Mouse (Mus musculus): ENCODE measurements around the gene Sort1. TPM values are rescaled to one million over a fixed set of nuclear protein-coding genes. Genes with fewer than 3 reads are reported as not detected.

Gene Sort1
- polyA plus RNA-seq, 1 experiment from 2014 or later = 5.4 TPM

GRCm38 (mm10) chr3:108400442-108400841 is 116.6 kb downstream of the Sort1 start:
- Histone ChIP-seq H3K9ac (ENCODE audit: low read length) (no peak overlapping the region), H3K4me2 (ENCODE audit: low read depth, low read length) (no peak overlapping the region), H3K27me3 (ENCODE audit: control insufficient read depth, insufficient read depth, low read length) (no peaks in the 10 kb centered on the region), H3K9me3 (replicated peaks; ENCODE audit: control insufficient read depth, low read length) (no peaks in the 10 kb centered on the region), H3K4me1 (ENCODE audit: control insufficient read depth, insufficient read depth, low read length) (0 out of 2 replicates have a peak, but pooled peaks cover 2% of the 10 kb centered on the region), H3K4me3 (ENCODE audit: low read length) (no peak overlapping the region), H3K27ac (ENCODE audit: low read length) (no peak overlapping the region), H3K36me3 (ENCODE audit: control insufficient read depth, insufficient read depth) (no peaks in the 10 kb centered on the region)
- 67% methylated on average over 5 of the region's 5 CpGs for WGBS
- no peak for ATAC-seq (replicated peaks; ENCODE audit: extremely low read depth, insufficient read depth, low FRiP score)

GRCm38 (mm10) chr3:108401692-108402527 is 118.0 kb downstream of the Sort1 start:
- ATAC-seq (replicated peaks; ENCODE audit: extremely low read depth, insufficient read depth, low FRiP score) = peak; percentile 93
- no peak overlapping the region for H3K27ac ChIP-seq (ENCODE audit: low read length)
- 0 out of 2 replicates have a peak, but pooled peaks cover 2% of the 10 kb centered on the region for H3K4me1 ChIP-seq (ENCODE audit: control insufficient read depth, insufficient read depth, low read length)
- H3K9me3 ChIP-seq (replicated peaks; ENCODE audit: control insufficient read depth, low read length) = no peaks in the 10 kb centered on the region
- peak overlapping the region; percentile 48 for H3K4me2 ChIP-seq (ENCODE audit: low read depth, low read length)
- no peaks in the 10 kb centered on the region for H3K36me3 ChIP-seq (ENCODE audit: control insufficient read depth, insufficient read depth)
- no peak overlapping the region for H3K4me3 ChIP-seq (ENCODE audit: low read length)
- WGBS = 34% methylated on average over 22 of the region's 22 CpGs
- 0 out of 2 replicates have a peak overlapping the region, but pooled peaks have one; percentile 45 for H3K9ac ChIP-seq (ENCODE audit: low read length)
- no peaks in the 10 kb centered on the region for H3K27me3 ChIP-seq (ENCODE audit: control insufficient read depth, insufficient read depth, low read length)

DNA sequence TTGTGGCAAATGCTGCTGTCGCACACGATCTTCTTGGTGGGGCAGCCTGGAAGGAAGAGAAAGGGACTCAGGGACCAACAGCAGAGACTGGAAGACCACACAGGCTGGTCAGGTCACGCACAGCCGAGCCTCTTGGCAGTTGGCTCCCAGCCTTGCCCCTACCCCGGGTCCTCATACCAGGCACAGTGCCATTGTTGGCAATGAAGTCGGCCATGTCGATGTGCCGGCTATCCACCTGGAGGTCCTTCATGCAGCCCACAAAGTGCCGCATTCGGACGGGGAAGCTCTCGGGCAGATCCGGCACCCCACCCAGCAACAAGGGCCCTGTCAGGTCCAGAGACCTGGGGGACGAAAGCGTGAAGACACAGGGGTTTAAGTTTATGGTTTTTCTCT is 118.6 kb downstream of the Sort1 start:
- 0 out of 2 replicates have a peak, but pooled peaks cover 2% of the 10 kb centered on the region for H3K4me1 ChIP-seq (ENCODE audit: control insufficient read depth, insufficient read depth, low read length)
- no peak overlapping the region for H3K4me2 ChIP-seq (ENCODE audit: low read depth, low read length)
- WGBS = 90% methylated on average over 15 of the region's 15 CpGs

DNA sequence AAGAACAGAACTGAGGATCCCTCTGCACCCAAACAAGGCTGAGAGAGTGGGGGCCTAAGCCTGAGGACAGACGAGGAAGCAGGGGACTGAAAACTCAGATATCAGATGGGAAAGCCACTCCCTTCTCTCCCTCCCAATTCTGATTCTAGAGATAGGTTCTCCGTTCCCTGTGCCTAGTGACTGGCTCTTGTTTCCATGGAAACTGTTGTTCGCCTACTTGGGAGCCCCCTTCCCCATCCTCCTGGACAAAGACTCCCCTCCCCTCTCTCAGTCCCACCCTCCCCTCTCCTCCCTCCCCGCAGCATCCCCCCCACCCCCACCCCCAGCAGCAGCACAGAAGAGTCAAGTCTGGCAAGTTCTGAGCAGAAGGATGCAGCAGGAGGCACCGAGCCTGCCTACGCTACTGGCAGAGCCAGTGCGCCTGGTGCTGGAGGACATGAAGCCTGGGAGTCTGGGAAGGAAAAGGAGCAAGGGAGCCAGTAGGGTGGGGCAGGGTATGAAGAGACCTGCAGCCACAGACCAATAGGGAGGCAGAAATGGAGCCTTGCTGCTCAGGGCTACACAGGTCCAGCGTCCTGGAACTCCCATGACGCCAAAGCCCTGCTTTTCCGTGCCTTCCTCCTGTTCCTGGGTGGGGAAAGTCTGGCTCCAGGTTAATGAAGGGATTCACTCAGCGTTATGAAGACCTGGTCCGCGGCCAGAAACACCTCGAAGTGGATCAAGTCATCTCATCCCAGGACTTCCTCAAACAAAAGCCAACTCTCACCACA is 121.8 kb downstream of the Sort1 start:
- 0 out of 2 replicates have a peak, but pooled peaks cover 2% of the 10 kb centered on the region for H3K4me1 ChIP-seq (ENCODE audit: control insufficient read depth, insufficient read depth, low read length)
- WGBS = 48% methylated on average over 14 of the region's 14 CpGs
- H3K9me3 ChIP-seq (replicated peaks; ENCODE audit: control insufficient read depth, low read length) = no peaks in the 10 kb centered on the region
- no peaks in the 10 kb centered on the region for H3K27me3 ChIP-seq (ENCODE audit: control insufficient read depth, insufficient read depth, low read length)
- no peak overlapping the region for H3K9ac ChIP-seq (ENCODE audit: low read length)
- H3K36me3 ChIP-seq (ENCODE audit: control insufficient read depth, insufficient read depth) = no peaks in the 10 kb centered on the region
- ATAC-seq (replicated peaks; ENCODE audit: extremely low read depth, insufficient read depth, low FRiP score) = no peak
- no peak overlapping the region for H3K4me3 ChIP-seq (ENCODE audit: low read length)
- H3K4me2 ChIP-seq (ENCODE audit: low read depth, low read length) = no peak overlapping the region
- no peak overlapping the region for H3K27ac ChIP-seq (ENCODE audit: low read length)

More for the DNA sequence above, 118.6 kb downstream of the Sort1 start:
- no peaks in the 10 kb centered on the region for H3K36me3 ChIP-seq (ENCODE audit: control insufficient read depth, insufficient read depth)
- no peak overlapping the region for H3K9ac ChIP-seq (ENCODE audit: low read length)
- no peak overlapping the region for H3K4me3 ChIP-seq (ENCODE audit: low read length)
- no peak for ATAC-seq (replicated peaks; ENCODE audit: extremely low read depth, insufficient read depth, low FRiP score)
- no peak overlapping the region for H3K27ac ChIP-seq (ENCODE audit: low read length)
- no peaks in the 10 kb centered on the region for H3K27me3 ChIP-seq (ENCODE audit: control insufficient read depth, insufficient read depth, low read length)
- H3K9me3 ChIP-seq (replicated peaks; ENCODE audit: control insufficient read depth, low read length) = no peaks in the 10 kb centered on the region

DNA sequence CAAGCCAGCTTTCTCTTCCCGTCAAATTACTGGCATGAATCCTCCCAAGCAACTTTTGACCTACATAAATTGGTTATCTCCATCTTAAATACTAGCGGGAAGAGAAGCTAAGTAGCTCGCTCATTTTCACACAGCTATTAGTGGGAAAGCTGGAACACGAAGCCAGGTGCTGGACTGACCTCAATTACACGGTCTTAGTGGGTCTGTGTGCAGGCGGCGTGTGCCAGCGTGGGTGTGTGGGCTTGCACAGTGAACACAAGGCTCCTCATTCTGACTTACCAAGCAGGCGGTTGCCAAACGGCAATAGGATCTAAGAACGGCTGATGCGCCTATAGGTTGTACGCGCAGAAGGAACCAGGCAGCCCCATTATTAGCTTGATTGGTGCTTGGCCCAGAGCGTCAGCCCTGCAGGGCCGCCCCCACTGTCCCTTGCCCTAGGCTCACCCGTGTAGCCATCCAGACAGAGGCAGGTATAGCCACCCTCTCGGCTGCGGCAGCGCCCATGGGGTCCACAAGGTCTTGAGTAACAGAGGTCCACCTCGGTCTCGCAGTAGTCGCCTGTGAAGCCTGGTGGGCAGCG is 122.5 kb downstream of the Sort1 start:
- no peak overlapping the region for H3K9ac ChIP-seq (ENCODE audit: low read length)
- no peak overlapping the region for H3K4me3 ChIP-seq (ENCODE audit: low read length)
- H3K36me3 ChIP-seq (ENCODE audit: control insufficient read depth, insufficient read depth) = no peaks in the 10 kb centered on the region
- no peaks in the 10 kb centered on the region for H3K27me3 ChIP-seq (ENCODE audit: control insufficient read depth, insufficient read depth, low read length)
- no peak overlapping the region for H3K4me2 ChIP-seq (ENCODE audit: low read depth, low read length)
- WGBS = 88% methylated on average over 24 of the region's 24 CpGs
- no peak overlapping the region for H3K27ac ChIP-seq (ENCODE audit: low read length)
- 0 out of 2 replicates have a peak, but pooled peaks cover 2% of the 10 kb centered on the region for H3K4me1 ChIP-seq (ENCODE audit: control insufficient read depth, insufficient read depth, low read length)
- no peaks in the 10 kb centered on the region for H3K9me3 ChIP-seq (replicated peaks; ENCODE audit: control insufficient read depth, low read length)
- ATAC-seq (replicated peaks; ENCODE audit: extremely low read depth, insufficient read depth, low FRiP score) = no peak

DNA sequence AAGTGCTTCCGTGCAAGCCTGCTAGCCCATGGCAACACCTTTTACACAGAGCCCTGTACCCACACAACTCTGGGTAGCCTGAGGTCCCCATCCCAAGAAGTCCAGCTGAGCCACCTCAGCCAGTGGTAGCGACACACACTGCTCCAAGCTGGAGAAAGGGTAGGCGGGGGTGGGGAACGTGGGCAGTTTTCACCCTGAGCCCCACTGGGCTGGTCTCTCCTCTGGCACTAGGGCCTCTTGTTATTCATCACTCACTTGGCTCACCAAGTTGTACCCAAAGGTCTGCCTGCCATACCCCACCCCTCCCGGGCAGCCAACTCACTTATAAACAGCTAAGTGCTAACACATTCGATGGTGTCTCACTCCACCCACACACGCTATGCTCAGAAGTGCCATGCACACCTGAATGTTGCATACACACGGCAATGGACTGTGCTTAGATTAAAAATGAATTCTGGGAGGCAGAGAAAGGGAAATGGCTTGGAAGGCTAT is 124.7 kb downstream of the Sort1 start:
- H3K9ac ChIP-seq (ENCODE audit: low read length) = no peak overlapping the region
- H3K27me3 ChIP-seq (ENCODE audit: control insufficient read depth, insufficient read depth, low read length) = no peaks in the 10 kb centered on the region
- H3K9me3 ChIP-seq (replicated peaks; ENCODE audit: control insufficient read depth, low read length) = 0 out of 2 replicates have a peak, but pooled peaks cover 3% of the 10 kb centered on the region
- no peak overlapping the region for H3K4me3 ChIP-seq (ENCODE audit: low read length)
- H3K36me3 ChIP-seq (ENCODE audit: control insufficient read depth, insufficient read depth) = no peaks in the 10 kb centered on the region; the same call in 1 of the 2 replicates
- 81% methylated on average over 8 of the region's 8 CpGs for WGBS
- no peak overlapping the region for H3K27ac ChIP-seq (ENCODE audit: low read length)
- no peak overlapping the region for H3K4me2 ChIP-seq (ENCODE audit: low read depth, low read length)
- ATAC-seq (replicated peaks; ENCODE audit: extremely low read depth, insufficient read depth, low FRiP score) = no peak
- no peaks in the 10 kb centered on the region for H3K4me1 ChIP-seq (ENCODE audit: control insufficient read depth, insufficient read depth, low read length)

DNA sequence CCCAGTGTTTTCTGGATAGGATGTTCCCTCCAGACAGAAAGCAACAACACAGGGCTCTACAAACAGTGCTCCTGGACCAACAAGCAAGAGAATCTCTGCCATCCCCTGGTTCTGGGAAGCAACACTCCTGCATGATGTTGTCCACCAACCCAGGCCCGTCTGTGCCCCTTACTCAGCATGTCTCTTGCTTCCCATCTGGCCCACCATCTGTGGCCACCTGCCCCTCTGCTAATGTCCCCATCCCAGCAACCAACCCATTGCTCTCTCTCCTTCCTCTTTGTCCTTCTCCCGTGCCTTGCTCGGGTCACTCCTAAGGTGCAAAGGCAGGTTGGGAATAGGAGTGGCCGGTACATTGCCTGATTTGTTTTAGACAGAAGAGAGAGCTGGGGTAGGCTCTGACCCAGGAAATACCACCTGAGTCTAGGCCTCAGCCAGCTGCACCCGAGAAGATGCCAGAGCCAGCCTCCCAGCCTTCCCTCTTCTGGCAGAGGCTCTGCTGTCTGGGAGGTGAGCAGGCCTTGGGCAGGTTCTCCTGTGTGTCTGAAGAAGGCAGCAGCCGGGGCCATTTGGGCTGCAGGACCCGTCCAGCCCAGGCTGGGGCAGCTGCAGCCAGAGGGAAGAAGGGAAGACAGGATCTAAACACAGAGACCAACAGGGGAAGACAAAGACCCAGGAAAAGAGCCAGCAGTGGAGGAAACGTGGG is 125.9 kb downstream of the Sort1 start:
- no peaks in the 10 kb centered on the region for H3K27me3 ChIP-seq (ENCODE audit: control insufficient read depth, insufficient read depth, low read length)
- H3K27ac ChIP-seq (ENCODE audit: low read length) = no peak overlapping the region
- no peak for ATAC-seq (replicated peaks; ENCODE audit: extremely low read depth, insufficient read depth, low FRiP score)
- no peak overlapping the region for H3K9ac ChIP-seq (ENCODE audit: low read length)
- H3K36me3 ChIP-seq (ENCODE audit: control insufficient read depth, insufficient read depth) = no peaks in the 10 kb centered on the region; the same call in 1 of the 2 replicates
- no peak overlapping the region for H3K4me3 ChIP-seq (ENCODE audit: low read length)
- WGBS = 61% methylated on average over 8 of the region's 8 CpGs
- H3K4me1 ChIP-seq (ENCODE audit: control insufficient read depth, insufficient read depth, low read length) = no peaks in the 10 kb centered on the region; the same call in 1 of the 2 replicates
- no peak overlapping the region for H3K4me2 ChIP-seq (ENCODE audit: low read depth, low read length)
- peaks cover 6% of the 10 kb centered on the region; the same call in 1 of the 2 replicates for H3K9me3 ChIP-seq (replicated peaks; ENCODE audit: control insufficient read depth, low read length)

DNA sequence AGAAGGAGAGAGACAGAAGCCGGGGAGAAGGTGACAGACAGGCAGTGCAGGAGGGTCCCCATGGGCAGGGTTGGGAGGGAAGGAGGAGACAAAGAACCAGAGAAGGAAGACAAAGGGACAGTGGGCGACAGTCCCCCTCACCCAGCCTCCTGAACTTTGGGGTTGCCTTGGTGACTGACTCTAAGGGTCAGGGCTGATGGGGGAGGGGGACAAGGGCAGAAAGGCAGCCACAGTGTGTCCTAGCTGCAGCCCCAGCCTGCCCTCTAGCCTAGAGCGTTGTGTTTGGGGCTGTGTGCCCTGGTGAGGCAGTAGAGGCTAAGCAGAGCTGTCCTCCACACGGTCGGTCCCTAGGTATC is 126.5 kb downstream of the Sort1 start:
- Histone ChIP-seq H3K36me3 (ENCODE audit: control insufficient read depth, insufficient read depth) (no peaks in the 10 kb centered on the region; the same call in 1 of the 2 replicates), H3K9me3 (replicated peaks; ENCODE audit: control insufficient read depth, low read length) (peaks cover 6% of the 10 kb centered on the region; the same call in 1 of the 2 replicates), H3K4me1 (ENCODE audit: control insufficient read depth, insufficient read depth, low read length) (peaks cover 4% of the 10 kb centered on the region; the same call in 1 of the 2 replicates), H3K27ac (ENCODE audit: low read length) (no peak overlapping the region), H3K27me3 (ENCODE audit: control insufficient read depth, insufficient read depth, low read length) (no peaks in the 10 kb centered on the region), H3K4me2 (ENCODE audit: low read depth, low read length) (no peak overlapping the region), H3K9ac (ENCODE audit: low read length) (peak overlapping the region; percentile 13; the same call in 1 of the 2 replicates), H3K4me3 (ENCODE audit: low read length) (no peak overlapping the region)
- 48% methylated on average over 5 of the region's 5 CpGs for WGBS
- ATAC-seq (replicated peaks; ENCODE audit: extremely low read depth, insufficient read depth, low FRiP score) = no peak

Measured in heart, embryonic 16.5 days (tissue).